Mouse (Mus musculus): ENCODE data around the gene Ptprj. TPM values are rescaled to one million over a fixed set of nuclear protein-coding genes. Genes with fewer than 3 reads are reported as not detected.

The Ptprj gene
- polyA plus RNA-seq, 1 experiment from 2014 or later: 5.4 TPM

DNA sequence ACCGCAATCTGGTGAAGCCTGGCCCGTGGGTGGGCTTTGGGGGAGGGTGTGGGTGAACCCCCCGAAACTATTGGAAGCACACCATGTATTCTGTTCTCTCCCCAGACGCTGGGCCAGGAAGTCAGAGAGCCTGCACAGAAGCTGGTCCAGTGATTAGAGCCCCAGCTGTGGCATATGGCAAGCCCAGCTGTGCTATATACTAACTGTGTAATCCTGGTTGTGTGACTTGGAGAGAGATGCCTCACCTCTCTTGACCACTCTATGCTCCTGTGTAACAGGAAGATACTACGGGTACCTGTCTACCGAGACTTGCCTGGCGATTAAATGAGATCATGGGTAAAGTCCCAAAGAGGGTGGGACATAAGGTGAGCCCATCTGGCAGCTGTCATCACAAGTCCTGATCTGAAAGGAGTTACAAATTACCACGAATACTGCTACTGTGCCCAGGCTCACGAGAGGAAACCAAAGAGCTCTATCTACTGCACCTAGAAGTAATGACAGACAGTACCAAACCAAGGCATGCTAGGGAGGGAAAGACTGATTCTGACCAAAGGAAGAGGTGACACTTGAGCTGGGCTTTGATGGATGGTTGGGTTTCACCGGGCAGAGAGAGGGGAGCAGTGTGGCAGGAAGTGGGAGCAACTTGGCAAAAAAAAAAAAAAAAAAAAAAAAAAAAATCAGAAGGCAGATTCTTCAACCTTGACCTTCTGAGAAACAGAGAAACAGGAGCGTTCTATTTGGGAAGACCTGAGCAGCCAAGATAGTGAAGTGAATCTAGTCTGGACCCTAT is 754 bp upstream of the Ptprj start:
- Histone ChIP-seq H3K36me3 (ENCODE audit: control insufficient read depth, insufficient read depth, low read length) (no peaks in the 10 kb centered on the region), H3K27me3 (ENCODE audit: control insufficient read depth, insufficient read depth, low read depth, low read length) (no peaks in the 10 kb centered on the region)
- peak; percentile 50 for ATAC-seq

DNA sequence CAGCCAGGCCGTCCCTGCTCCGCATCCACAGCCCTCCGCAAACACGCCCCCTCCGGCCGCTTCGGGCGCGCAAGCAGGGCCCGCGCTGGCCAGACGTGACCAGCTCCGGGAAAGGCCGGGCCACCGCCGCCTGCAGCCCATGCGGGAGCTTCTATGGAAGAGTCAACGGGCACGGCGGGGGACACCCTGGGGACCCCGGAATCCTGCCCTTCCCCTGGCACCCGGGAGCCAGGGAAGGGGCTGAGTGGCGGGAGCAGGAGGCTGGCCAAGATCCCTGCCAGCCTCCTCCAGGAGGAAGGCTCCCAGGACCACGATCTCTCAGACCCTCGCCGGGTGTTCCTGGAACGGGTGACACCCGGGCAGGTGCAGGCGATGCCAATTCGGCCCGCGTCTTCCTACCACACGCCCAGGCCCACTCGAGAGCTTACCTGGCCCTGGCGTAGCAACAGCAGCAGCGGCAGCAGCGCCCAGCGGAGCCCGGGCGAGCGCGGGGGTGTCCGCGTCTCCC is 665 bp downstream of the Ptprj start:
- ATAC-seq: peak; percentile 75
- Histone ChIP-seq H3K9me3 (replicated peaks; ENCODE audit: control insufficient read depth, low read length, poor library complexity, severe bottlenecking) (no peaks in the 10 kb centered on the region), H3K4me1 (ENCODE audit: control insufficient read depth, insufficient read depth, low read length) (peaks cover 10% of the 10 kb centered on the region), H3K27ac (ENCODE audit: low read length) (peak overlapping the region; percentile 89), H3K36me3 (ENCODE audit: control insufficient read depth, insufficient read depth, low read length) (no peaks in the 10 kb centered on the region), H3K27me3 (ENCODE audit: control insufficient read depth, insufficient read depth, low read depth, low read length) (no peaks in the 10 kb centered on the region), H3K9ac (ENCODE audit: low read depth, low read length) (peak overlapping the region; percentile 97), H3K4me2 (ENCODE audit: low read length) (peak overlapping the region; percentile 83), H3K4me3 (ENCODE audit: low read depth, low read length) (peak overlapping the region; percentile 95)
- under 1% methylated on average over 41 of the region's 44 CpGs for WGBS

More for the DNA sequence above, 754 bp upstream of the Ptprj start:
- Histone ChIP-seq H3K9me3 (replicated peaks; ENCODE audit: control insufficient read depth, low read length, poor library complexity, severe bottlenecking) (no peaks in the 10 kb centered on the region), H3K4me2 (ENCODE audit: low read length) (peak overlapping the region; percentile 83), H3K9ac (ENCODE audit: low read depth, low read length) (peak overlapping the region; percentile 97), H3K27ac (ENCODE audit: low read length) (peak overlapping the region; percentile 89), H3K4me1 (ENCODE audit: control insufficient read depth, insufficient read depth, low read length) (peaks cover 10% of the 10 kb centered on the region), H3K4me3 (ENCODE audit: low read depth, low read length) (peak overlapping the region; percentile 95)
- 14% methylated on average over 11 of the region's 11 CpGs for WGBS

DNA sequence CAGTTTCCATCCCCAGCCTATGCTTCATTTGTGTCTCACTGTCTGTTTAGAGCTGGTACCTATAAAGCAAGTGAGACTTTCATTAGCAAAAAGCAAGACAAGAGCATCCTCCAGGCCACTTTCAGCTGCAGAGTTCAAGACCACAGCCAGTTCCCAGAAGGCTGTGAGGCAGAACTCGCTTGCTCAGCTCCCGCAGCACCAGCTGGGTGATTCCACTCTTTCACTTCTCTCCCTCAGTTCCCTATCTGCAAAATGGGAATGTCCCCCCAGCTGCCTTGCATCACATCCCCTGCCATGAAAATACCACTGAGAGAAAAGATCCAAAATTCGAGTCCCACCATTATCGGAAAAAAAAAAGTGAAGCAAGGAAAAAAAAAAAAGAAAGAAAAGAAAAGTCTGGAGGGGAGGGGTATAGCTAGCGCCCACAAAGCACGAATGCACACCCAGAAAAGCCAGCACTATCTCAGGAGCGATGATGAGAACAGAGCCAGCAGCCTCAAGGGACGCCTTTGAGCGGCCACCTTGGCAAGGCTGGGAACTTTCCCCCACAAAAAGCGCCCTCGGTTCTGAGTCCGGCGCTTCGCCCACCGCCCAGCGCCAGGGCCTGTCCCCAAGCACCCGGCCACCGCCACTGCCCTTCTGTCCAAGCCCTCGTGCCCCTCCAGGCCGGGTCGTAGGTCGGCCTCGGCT is 1.3 kb downstream of the Ptprj start:
- H3K9ac ChIP-seq (ENCODE audit: low read depth, low read length): peak overlapping the region; percentile 97
- WGBS: 1% methylated on average over 23 of the region's 23 CpGs
- no peaks in the 10 kb centered on the region for H3K36me3 ChIP-seq (ENCODE audit: control insufficient read depth, insufficient read depth, low read length)
- no peaks in the 10 kb centered on the region for H3K9me3 ChIP-seq (replicated peaks; ENCODE audit: control insufficient read depth, low read length, poor library complexity, severe bottlenecking)
- peak overlapping the region; percentile 83 for H3K4me2 ChIP-seq (ENCODE audit: low read length)
- ATAC-seq: peak; percentile 23
- peaks cover 10% of the 10 kb centered on the region for H3K4me1 ChIP-seq (ENCODE audit: control insufficient read depth, insufficient read depth, low read length)
- peak overlapping the region; percentile 89 for H3K27ac ChIP-seq (ENCODE audit: low read length)
- H3K27me3 ChIP-seq (ENCODE audit: control insufficient read depth, insufficient read depth, low read depth, low read length): no peaks in the 10 kb centered on the region
- peak overlapping the region; percentile 95 for H3K4me3 ChIP-seq (ENCODE audit: low read depth, low read length)

DNA sequence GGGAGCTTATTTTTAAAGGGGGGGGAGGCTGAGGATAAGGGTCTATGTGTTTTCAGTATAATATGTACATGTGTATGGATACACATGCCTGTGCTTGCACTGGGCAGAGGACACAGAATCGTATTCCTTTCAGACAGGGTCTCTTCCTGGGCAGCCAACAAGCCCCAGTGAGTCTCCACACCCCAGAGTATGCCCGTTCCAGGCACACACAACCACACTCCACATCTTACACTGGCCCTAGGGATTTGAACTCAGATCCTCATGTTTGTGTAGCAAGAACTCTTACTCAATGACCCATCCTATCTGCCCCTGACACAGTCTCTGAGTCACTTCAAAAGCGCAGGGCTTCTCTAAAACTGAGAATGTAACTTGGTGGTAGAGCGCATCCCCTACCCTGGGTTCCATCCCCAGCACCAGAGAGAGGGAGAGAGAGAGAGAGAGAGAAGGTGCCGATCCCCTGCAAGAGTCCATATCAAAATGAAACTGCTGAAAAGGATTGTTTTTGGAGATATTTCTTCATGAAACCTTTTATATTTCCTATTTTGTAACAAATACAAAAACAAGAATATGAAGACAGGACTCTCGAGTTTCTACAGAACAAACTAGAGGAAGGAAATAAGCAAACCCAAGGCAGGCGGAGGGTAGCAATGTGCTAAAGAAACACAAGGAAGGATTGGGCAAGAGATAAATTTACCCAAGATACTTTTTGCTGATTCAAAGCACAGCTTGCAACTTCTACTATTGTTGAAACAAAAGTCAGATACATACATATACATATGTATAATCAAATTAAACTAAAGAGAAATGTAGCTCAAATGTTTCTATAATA is 2.8 kb downstream of the Ptprj start:
- Histone ChIP-seq H3K4me3 (ENCODE audit: low read depth, low read length) (no peak overlapping the region), H3K27me3 (ENCODE audit: control insufficient read depth, insufficient read depth, low read depth, low read length) (no peaks in the 10 kb centered on the region), H3K36me3 (ENCODE audit: control insufficient read depth, insufficient read depth, low read length) (no peaks in the 10 kb centered on the region), H3K9me3 (replicated peaks; ENCODE audit: control insufficient read depth, low read length, poor library complexity, severe bottlenecking) (no peaks in the 10 kb centered on the region), H3K27ac (ENCODE audit: low read length) (no peak overlapping the region), H3K4me1 (ENCODE audit: control insufficient read depth, insufficient read depth, low read length) (peaks cover 10% of the 10 kb centered on the region), H3K4me2 (ENCODE audit: low read length) (no peak overlapping the region), H3K9ac (ENCODE audit: low read depth, low read length) (no peak overlapping the region)
- WGBS: 89% methylated on average over 7 of the region's 7 CpGs
- ATAC-seq: no peak

DNA sequence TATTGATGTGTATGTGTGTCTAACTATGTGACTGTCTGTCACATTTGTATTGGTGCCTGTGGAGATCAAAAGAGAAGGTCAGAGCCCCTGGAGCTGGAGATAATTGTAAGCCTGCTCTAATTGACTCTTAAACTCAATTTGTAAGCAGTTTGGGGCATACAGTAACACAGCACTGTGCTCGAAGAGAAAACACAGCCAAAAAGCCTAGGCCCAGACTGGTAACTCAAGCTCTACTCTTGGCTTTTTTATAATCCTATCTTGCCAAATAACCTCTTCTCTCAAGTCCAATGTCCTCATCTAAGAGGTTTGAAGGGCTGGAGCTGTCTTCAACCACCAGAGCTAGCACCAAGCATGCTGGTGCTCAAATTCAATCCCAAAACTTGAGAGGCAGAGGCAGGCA is 3.5 kb downstream of the Ptprj start:
- no peak for ATAC-seq
- Histone ChIP-seq H3K27me3 (ENCODE audit: control insufficient read depth, insufficient read depth, low read depth, low read length) (no peaks in the 10 kb centered on the region), H3K4me1 (ENCODE audit: control insufficient read depth, insufficient read depth, low read length) (peaks cover 10% of the 10 kb centered on the region), H3K27ac (ENCODE audit: low read length) (no peak overlapping the region), H3K4me2 (ENCODE audit: low read length) (no peak overlapping the region), H3K9ac (ENCODE audit: low read depth, low read length) (no peak overlapping the region), H3K4me3 (ENCODE audit: low read depth, low read length) (no peak overlapping the region), H3K9me3 (replicated peaks; ENCODE audit: control insufficient read depth, low read length, poor library complexity, severe bottlenecking) (no peaks in the 10 kb centered on the region), H3K36me3 (ENCODE audit: control insufficient read depth, insufficient read depth, low read length) (no peaks in the 10 kb centered on the region)
- WGBS: 32% methylated on average over 1 of the region's 1 CpGs

DNA sequence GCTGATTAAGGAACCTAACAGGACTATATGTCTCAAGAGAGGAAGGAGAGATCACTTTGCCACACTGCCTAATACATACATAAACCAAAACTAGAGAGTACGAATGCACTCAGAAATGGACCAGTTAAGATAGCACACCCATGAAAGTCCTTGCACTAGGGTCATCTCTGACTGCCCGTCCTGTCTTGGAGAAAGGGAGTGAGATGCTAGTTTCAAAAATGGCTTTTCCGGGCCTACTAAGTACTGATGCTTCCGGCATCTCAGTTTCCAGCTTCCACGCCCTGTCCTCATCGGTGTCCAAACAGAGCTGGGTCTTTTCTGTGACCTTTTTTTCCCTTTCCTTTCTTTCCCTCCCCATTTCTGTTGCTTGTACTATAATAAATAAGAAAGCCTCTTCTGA is 4.0 kb downstream of the Ptprj start:
- no peak for ATAC-seq
- H3K4me3 ChIP-seq (ENCODE audit: low read depth, low read length): no peak overlapping the region
- 90% methylated on average over 6 of the region's 6 CpGs for WGBS
- no peak overlapping the region for H3K27ac ChIP-seq (ENCODE audit: low read length)
- no peaks in the 10 kb centered on the region for H3K9me3 ChIP-seq (replicated peaks; ENCODE audit: control insufficient read depth, low read length, poor library complexity, severe bottlenecking)
- H3K9ac ChIP-seq (ENCODE audit: low read depth, low read length): no peak overlapping the region; the same call in 1 of the 2 replicates
- H3K4me1 ChIP-seq (ENCODE audit: control insufficient read depth, insufficient read depth, low read length): peaks cover 10% of the 10 kb centered on the region
- H3K4me2 ChIP-seq (ENCODE audit: low read length): no peak overlapping the region
- H3K27me3 ChIP-seq (ENCODE audit: control insufficient read depth, insufficient read depth, low read depth, low read length): no peaks in the 10 kb centered on the region
- H3K36me3 ChIP-seq (ENCODE audit: control insufficient read depth, insufficient read depth, low read length): no peaks in the 10 kb centered on the region

DNA sequence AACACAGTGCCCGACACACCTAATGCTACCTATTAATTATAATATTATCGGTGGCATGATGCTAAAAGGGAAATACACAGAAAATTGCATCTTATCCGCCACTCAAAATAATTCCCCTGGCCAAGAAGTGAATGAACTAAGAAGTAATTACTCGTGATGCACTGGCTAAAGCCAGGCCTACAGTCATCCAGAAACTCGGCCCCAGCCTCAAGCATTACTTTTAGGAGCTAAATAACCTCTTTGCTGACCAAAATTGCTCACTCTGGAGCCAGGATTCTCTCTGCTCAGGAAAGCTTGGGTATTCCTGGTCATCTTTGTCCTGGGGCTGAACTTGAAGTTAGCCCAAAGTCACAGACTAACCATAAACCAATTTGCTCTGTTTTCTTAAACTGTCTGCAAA is 4.7 kb downstream of the Ptprj start:
- no peak for ATAC-seq
- Histone ChIP-seq H3K9ac (ENCODE audit: low read depth, low read length) (no peak overlapping the region), H3K9me3 (replicated peaks; ENCODE audit: control insufficient read depth, low read length, poor library complexity, severe bottlenecking) (no peaks in the 10 kb centered on the region), H3K4me2 (ENCODE audit: low read length) (no peak overlapping the region), H3K36me3 (ENCODE audit: control insufficient read depth, insufficient read depth, low read length) (no peaks in the 10 kb centered on the region), H3K4me1 (ENCODE audit: control insufficient read depth, insufficient read depth, low read length) (peaks cover 6% of the 10 kb centered on the region), H3K4me3 (ENCODE audit: low read depth, low read length) (no peak overlapping the region), H3K27ac (ENCODE audit: low read length) (no peak overlapping the region), H3K27me3 (ENCODE audit: control insufficient read depth, insufficient read depth, low read depth, low read length) (no peaks in the 10 kb centered on the region)
- WGBS: 85% methylated on average over 5 of the region's 5 CpGs

DNA sequence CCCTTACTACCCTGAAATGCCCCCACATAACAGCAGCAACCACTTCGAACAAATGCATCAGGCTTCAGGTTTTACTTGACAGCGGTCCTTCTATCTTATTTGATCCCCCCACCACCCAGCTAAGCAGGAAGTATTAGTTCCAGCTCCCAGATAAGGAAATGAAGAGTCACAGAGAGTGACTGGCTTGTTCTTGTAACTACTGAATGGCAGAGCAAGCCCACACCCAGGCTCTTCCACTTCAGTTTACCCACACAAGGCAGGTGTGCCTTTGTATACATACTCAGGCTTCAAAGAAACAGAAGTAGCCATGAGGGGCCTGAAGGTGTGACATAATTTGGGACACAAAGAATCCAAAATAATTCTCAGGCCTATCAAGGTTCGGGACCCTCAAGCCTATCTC is 5.3 kb downstream of the Ptprj start:
- Histone ChIP-seq H3K27me3 (ENCODE audit: control insufficient read depth, insufficient read depth, low read depth, low read length) (no peaks in the 10 kb centered on the region), H3K4me1 (ENCODE audit: control insufficient read depth, insufficient read depth, low read length) (peaks cover 6% of the 10 kb centered on the region), H3K9ac (ENCODE audit: low read depth, low read length) (no peak overlapping the region), H3K27ac (ENCODE audit: low read length) (no peak overlapping the region), H3K4me3 (ENCODE audit: low read depth, low read length) (no peak overlapping the region), H3K9me3 (replicated peaks; ENCODE audit: control insufficient read depth, low read length, poor library complexity, severe bottlenecking) (no peaks in the 10 kb centered on the region), H3K4me2 (ENCODE audit: low read length) (no peak overlapping the region), H3K36me3 (ENCODE audit: control insufficient read depth, insufficient read depth, low read length) (no peaks in the 10 kb centered on the region)
- ATAC-seq: no peak
- 85% methylated on average over 3 of the region's 3 CpGs for WGBS

Measured in midbrain, embryonic 16.5 days (tissue).